Mouse (Mus musculus): ENCODE data around the gene Nin. TPM values are rescaled to one million over a fixed set of nuclear protein-coding genes. Genes with fewer than 3 reads are reported as not detected.
A peak's percentile ranks its signal among the peaks of the same experiment; 100 is the strongest.

Nin gene
- total RNA-seq, 1 experiment from 2014 or later, result 42.1 TPM

- DNase-seq, result no peak
Measured at GRCm38 (mm10) chr12:70082935-70083532, 30.5 kb downstream of the Nin start.

- DNase-seq, result no peak
Measured at GRCm38 (mm10) chr12:70082485-70082884, 31.0 kb downstream of the Nin start.

GRCm38 (mm10) chr12:70078471-70079025 is 35.0 kb downstream of the Nin start:
- no peak for DNase-seq

GRCm38 (mm10) chr12:70076493-70076892 is 37.0 kb downstream of the Nin start:
- DNase-seq, result no peak

- no peak for DNase-seq
Measured at GRCm38 (mm10) chr12:70075001-70075400, 38.5 kb downstream of the Nin start.

- DNase-seq, result no peak
Measured at GRCm38 (mm10) chr12:70070888-70071287, 42.6 kb downstream of the Nin start.

- DNase-seq, result no peak
Measured at GRCm38 (mm10) chr12:70070306-70070705, 43.2 kb downstream of the Nin start.

- no peak for DNase-seq
Measured at GRCm38 (mm10) chr12:70068647-70069257, 44.8 kb downstream of the Nin start.

- no peak for DNase-seq
Measured at GRCm38 (mm10) chr12:70067849-70068248, 45.7 kb downstream of the Nin start.

GRCm38 (mm10) chr12:70062114-70062513 is 51.4 kb downstream of the Nin start:
- peak; percentile 43 for DNase-seq

- no peak for DNase-seq
Measured at GRCm38 (mm10) chr12:70058956-70059851, 54.3 kb downstream of the Nin start.

GRCm38 (mm10) chr12:70050699-70051098 is 62.8 kb downstream of the Nin start:
- no peak for DNase-seq

- no peak for DNase-seq
Measured at GRCm38 (mm10) chr12:70048741-70049140, 64.8 kb downstream of the Nin start.

- DNase-seq, result no peak
Measured at GRCm38 (mm10) chr12:70047281-70047680, 66.2 kb downstream of the Nin start.

- no peak for DNase-seq
Measured at GRCm38 (mm10) chr12:70044353-70044752, 69.2 kb downstream of the Nin start.

- no peak for DNase-seq
Measured at GRCm38 (mm10) chr12:70043421-70043820, 70.1 kb downstream of the Nin start.

- no peak for DNase-seq
Measured at GRCm38 (mm10) chr12:70040981-70041380, 72.5 kb downstream of the Nin start.

GRCm38 (mm10) chr12:70036722-70037305 is 76.7 kb downstream of the Nin start:
- DNase-seq, result no peak

GRCm38 (mm10) chr12:70026233-70026632 is 87.3 kb downstream of the Nin start:
- DNase-seq, result no peak

- DNase-seq, result no peak
Measured at GRCm38 (mm10) chr12:70025431-70025830, 88.1 kb downstream of the Nin start.

- DNase-seq, result no peak
Measured at GRCm38 (mm10) chr12:70023580-70023979, 89.9 kb downstream of the Nin start.

- DNase-seq, result no peak
Measured at GRCm38 (mm10) chr12:70018153-70018552, 95.4 kb downstream of the Nin start.

- no peak for DNase-seq
Measured at GRCm38 (mm10) chr12:70015936-70016335, 97.6 kb downstream of the Nin start.

Measured in adrenal gland, postnatal 25 days (tissue).